Mouse (Mus musculus): ENCODE measurements around the gene Abca17.

DNA sequence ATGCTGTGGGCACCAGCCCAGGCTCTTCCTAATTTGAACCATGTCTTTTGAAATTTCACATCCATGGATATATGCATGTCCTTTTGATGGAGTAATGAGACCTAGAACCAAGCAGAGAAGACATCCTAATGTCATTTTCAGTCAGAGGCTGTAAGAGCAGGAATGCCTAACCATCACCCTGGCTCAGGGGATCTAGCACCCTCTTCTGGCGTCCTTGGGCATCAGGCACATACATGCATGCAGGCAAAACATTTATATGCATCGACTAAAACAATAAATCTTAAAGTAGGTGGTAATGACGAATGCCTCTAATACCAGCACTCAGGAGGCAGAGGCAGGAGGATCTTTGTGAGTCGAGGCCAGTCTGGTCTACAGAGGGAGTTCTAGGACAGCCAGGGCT lies 43.4 kb downstream of the Abca17 start:
- TF ChIP-seq TAL1 (IDR thresholded peaks at IDR 0.05; ENCODE audit: low read length): no peak
- TF ChIP-seq GATA1 (IDR thresholded peaks at IDR 0.05; ENCODE audit: low read length): no peak
